Mouse (Mus musculus) G1E (cell line): Measurements from ENCODE around the gene Tnfrsf26. TPM values are rescaled to one million over a fixed set of nuclear protein-coding genes. Genes with fewer than 3 reads are reported as not detected.

Source experiments
- ATAC-seq: 2 replicates; pipeline ENCODE4 v1.8.0; 2016; ENCODE audit warnings: mild to moderate bottlenecking; ENCODE audit not compliant: insufficient number of reproducible peaks, poor library complexity, low FRiP score, severe bottlenecking; ENCODE audit errors: extremely low read depth
- DNase-seq: peaks from one replicate; pipeline ENCODE4 v3.0.0; 2012; ENCODE audit warnings: low spot score
- H3K27me3 ChIP-seq: 2 replicates; pipeline ENCODE4 v1.6.1; 2012; ENCODE audit warnings: mild to moderate bottlenecking, low read length, inconsistent platforms; ENCODE audit not compliant: insufficient read depth
- H3K36me3 ChIP-seq: replicated peaks from 2 replicates; pipeline ENCODE3; 2012; ENCODE audit warnings: mild to moderate bottlenecking, inconsistent platforms
- H3K4me1 ChIP-seq: 2 replicates; pipeline ENCODE4 v1.6.1; 2012; ENCODE audit warnings: low read depth, low read length, inconsistent platforms, mixed read lengths; ENCODE audit not compliant: insufficient read depth
- H3K4me3 ChIP-seq: 2 replicates; pipeline ENCODE4 v1.5.1; 2012; ENCODE audit warnings: low read depth, mild to moderate bottlenecking, inconsistent platforms, low read length, moderate library complexity, mixed read lengths
- H3K9me3 ChIP-seq: replicated peaks from 2 replicates; pipeline ENCODE4 v1.6.1; 2012; ENCODE audit warnings: inconsistent platforms
- CTCF ChIP-seq: IDR thresholded peaks from 2 replicates; pipeline ENCODE4 v1.5.1; 2012; ENCODE audit warnings: low read depth, low read length, inconsistent platforms, mixed read lengths
- GATA1 ChIP-seq: IDR thresholded peaks from 2 replicates; pipeline ENCODE4 v1.6.1; 2012; ENCODE audit warnings: borderline replicate concordance, low read length, inconsistent platforms, mixed read lengths
- GATA2 ChIP-seq: IDR thresholded peaks from 2 replicates; pipeline ENCODE4 v1.6.1; 2012; ENCODE audit warnings: low read depth, low read length, inconsistent platforms, borderline replicate concordance
- POLR2AphosphoS5 ChIP-seq: IDR thresholded peaks from 2 replicates; pipeline ENCODE4 v1.6.1; 2012; ENCODE audit warnings: low read depth, low read length, inconsistent platforms; ENCODE audit not compliant: insufficient replicate concordance
- TAL1 ChIP-seq: conservative IDR thresholded peaks from 2 replicates; pipeline ENCODE4 v1.6.1; 2012; ENCODE audit warnings: low read depth, low read length, inconsistent platforms, mixed read lengths
- polyA plus RNA-seq: library from polyadenylated mRNA; stranded (reverse); fragments of >175 nt; gene quantifications from 2 replicates; pipeline ENCODE4 v1.2.3, GENCODE M21; 2012
- total RNA-seq, 2 experiments: library from RNA; stranded (forward) in 1 of 2; stranded (reverse) in 1 of 2; fragments of 200-1000 nt in 1 of 2; fragments of >200 nt in 1 of 2; fragmentation: Nextera tagmentation in 1 of 2; gene quantifications; 2 replicates each; pipeline ENCODE4 v1.2.3; 2014 to 2017

The Tnfrsf26 gene
- total and polyA plus RNA-seq, 3 experiments: 0.38 TPM; not detected in 1

GRCm38 (mm10) chr7:143601705-143602104 lies 26.8 kb downstream of the Tnfrsf26 start:
- TF ChIP-seq GATA1 (no peak), GATA2 (no peak)
- Histone ChIP-seq H3K4me1 (peaks cover 41% of the 10 kb centered on the region), H3K4me3 (no peak overlapping the region), H3K36me3 (peaks cover 23% of the 10 kb centered on the region), H3K9me3 (no peaks in the 10 kb centered on the region), H3K27me3 (no peaks in the 10 kb centered on the region)
- ATAC-seq: no peak
- DNase-seq: no peak

GRCm38 (mm10) chr7:143600231-143600740 lies 28.2 kb downstream of the Tnfrsf26 start:
- Histone ChIP-seq H3K27me3 (no peaks in the 10 kb centered on the region), H3K36me3 (peaks cover 36% of the 10 kb centered on the region), H3K9me3 (no peaks in the 10 kb centered on the region), H3K4me1 (peaks cover 53% of the 10 kb centered on the region), H3K4me3 (peak overlapping the region; percentile 100)
- TF ChIP-seq TAL1 (no peak), GATA2 (no peak), POLR2AphosphoS5 (no peak), CTCF (no peak), GATA1 (no peak)
- DNase-seq (peak; percentile 85), ATAC-seq (no peak)

GRCm38 (mm10) chr7:143599428-143600230 lies 28.9 kb downstream of the Tnfrsf26 start, which contains the start of gene Cars:
Gene Cars (minus strand): TSS chr7:143600090.
- H3K9me3 ChIP-seq: no peaks in the 10 kb centered on the region
- peaks cover 54% of the 10 kb centered on the region for H3K4me1 ChIP-seq
- no peak for DNase-seq
- TF ChIP-seq TAL1 (no peak), POLR2AphosphoS5 (no peak), CTCF (no peak), GATA1 (no peak), GATA2 (no peak)
- peak within 1 kb of the TSS; percentile 100 for H3K4me3 ChIP-seq
- ATAC-seq: peak; percentile 98
- peaks cover 43% of the 10 kb centered on the region for H3K36me3 ChIP-seq
- no peaks in the 10 kb centered on the region for H3K27me3 ChIP-seq

- H3K9me3 ChIP-seq: no peaks in the 10 kb centered on the region
- no peaks in the 10 kb centered on the region for H3K27me3 ChIP-seq
- H3K36me3 ChIP-seq: peaks cover 90% of the 10 kb centered on the region
- no peak overlapping the region for H3K4me3 ChIP-seq
- ATAC-seq (no peak), DNase-seq (no peak)
- no peak for TF ChIP-seq GATA1
- TF ChIP-seq CTCF: no peak
- TF ChIP-seq GATA2: no peak
- no peak for TF ChIP-seq POLR2AphosphoS5
- no peak for TF ChIP-seq TAL1
- H3K4me1 ChIP-seq: peaks cover 64% of the 10 kb centered on the region
These were observed 33.7 kb downstream of the Tnfrsf26 start for GRCm38 (mm10) chr7:143594865-143595264.

- H3K36me3 ChIP-seq: peaks cover 99% of the 10 kb centered on the region
These were observed 36.3 kb downstream of the Tnfrsf26 start for GRCm38 (mm10) chr7:143592255-143592654.

GRCm38 (mm10) chr7:143588006-143588405 lies 40.5 kb downstream of the Tnfrsf26 start:
- DNase-seq (no peak), ATAC-seq (no peak)
- Histone ChIP-seq H3K4me1 (peaks cover 43% of the 10 kb centered on the region), H3K4me3 (no peak overlapping the region), H3K27me3 (no peaks in the 10 kb centered on the region), H3K36me3 (peaks cover 100% of the 10 kb centered on the region), H3K9me3 (no peaks in the 10 kb centered on the region)
- TF ChIP-seq GATA2 (no peak), TAL1 (no peak), POLR2AphosphoS5 (no peak), CTCF (no peak), GATA1 (no peak)

More at GRCm38 (mm10) chr7:143592255-143592654, 36.3 kb downstream of the Tnfrsf26 start:
- no peaks in the 10 kb centered on the region for H3K9me3 ChIP-seq
- ATAC-seq (no peak), DNase-seq (no peak)
- no peak for TF ChIP-seq TAL1
- TF ChIP-seq CTCF: no peak
- TF ChIP-seq GATA1: no peak
- no peak for TF ChIP-seq POLR2AphosphoS5
- no peak for TF ChIP-seq GATA2
- no peak overlapping the region for H3K4me3 ChIP-seq
- no peaks in the 10 kb centered on the region for H3K27me3 ChIP-seq
- H3K4me1 ChIP-seq: peaks cover 64% of the 10 kb centered on the region
